Mouse (Mus musculus) forebrain, embryonic 10.5 days (tissue): Measurements from ENCODE around the gene Ccer2. TPM values are rescaled to one million over a fixed set of nuclear protein-coding genes. Genes with fewer than 3 reads are reported as not detected.
A peak's percentile ranks its signal among the peaks of the same experiment; 100 is the strongest.

Experiments
- DNase-seq: peaks from one replicate; pipeline ENCODE4 v3.0.0-alpha.2; 2017; ENCODE audit warnings: low spot score; ENCODE audit errors: extremely low spot score
- H3K27ac ChIP-seq: fragments of 300-500 bp; sonication (generic); 2 replicates; pipeline ENCODE4 v1.5.1; 2016; ENCODE audit warnings: mild to moderate bottlenecking
- H3K27me3 ChIP-seq: fragments of 300-500 bp; sonication (generic); 2 replicates; pipeline ENCODE4 v1.6.1; 2016; ENCODE audit warnings: mild to moderate bottlenecking; ENCODE audit not compliant: poor library complexity, severe bottlenecking
- H3K36me3 ChIP-seq: fragments of 300-500 bp; sonication (generic); replicated peaks from 2 replicates; pipeline ENCODE4 v1.6.1; 2016; ENCODE audit warnings: mild to moderate bottlenecking, moderate library complexity
- H3K4me1 ChIP-seq: fragments of 300-500 bp; sonication (generic); 2 replicates; pipeline ENCODE4 v1.6.1; 2016
- H3K4me3 ChIP-seq: fragments of 300-500 bp; sonication (generic); 2 replicates; pipeline ENCODE4 v1.5.1; 2016; ENCODE audit warnings: mild to moderate bottlenecking, moderate library complexity
- H3K9me3 ChIP-seq: fragments of 300-500 bp; sonication (generic); 2 replicates; pipeline ENCODE4 v1.6.1; 2016; ENCODE audit warnings: mild to moderate bottlenecking, moderate library complexity
- WGBS: fragments of 180-500 bp; shearing (Covaris S2); methylation state at CpG from one replicate; pipeline ENCODE4 v1.1.7; 2016; 5-methylcytosine and 5-hydroxymethylcytosine counted together
- polyA plus RNA-seq: library from polyadenylated mRNA; unstranded; fragments of >200 nt; fragmentation: Nextera tagmentation; extraction: Ambion mirVana; gene quantifications from 2 replicates; pipeline ENCODE4 v1.2.1, GENCODE M21; 2016

Ccer2 gene
- polyA plus RNA-seq, 1 experiment from 2014 or later: not detected

- H3K4me1 ChIP-seq: peaks cover 49% of the 10 kb centered on the region
Observed at GRCm38 (mm10) chr7:28801451-28801850, 45.5 kb downstream of the Ccer2 start.

GRCm38 (mm10) chr7:28801901-28802670 lies 46.1 kb downstream of the Ccer2 start:
- H3K4me1 ChIP-seq: peaks cover 47% of the 10 kb centered on the region
- H3K36me3 ChIP-seq: no peaks in the 10 kb centered on the region
- H3K27ac ChIP-seq: peak overlapping the region; percentile 85
- peak overlapping the region; percentile 22; the same call in 1 of the 2 replicates for H3K4me3 ChIP-seq
- H3K27me3 ChIP-seq: no peaks in the 10 kb centered on the region
- DNase-seq: no peak
- WGBS: 39% methylated on average over 10 of the region's 10 CpGs
- no peaks in the 10 kb centered on the region for H3K9me3 ChIP-seq

More at GRCm38 (mm10) chr7:28801451-28801850, 45.5 kb downstream of the Ccer2 start:
- DNase-seq: no peak
- Histone ChIP-seq H3K4me3 (no peak overlapping the region), H3K27ac (0 out of 2 replicates have a peak overlapping the region, but pooled peaks have one; percentile 85), H3K36me3 (no peaks in the 10 kb centered on the region), H3K27me3 (no peaks in the 10 kb centered on the region), H3K9me3 (no peaks in the 10 kb centered on the region)
- WGBS: 86% methylated on average over 3 of the region's 3 CpGs

DNA sequence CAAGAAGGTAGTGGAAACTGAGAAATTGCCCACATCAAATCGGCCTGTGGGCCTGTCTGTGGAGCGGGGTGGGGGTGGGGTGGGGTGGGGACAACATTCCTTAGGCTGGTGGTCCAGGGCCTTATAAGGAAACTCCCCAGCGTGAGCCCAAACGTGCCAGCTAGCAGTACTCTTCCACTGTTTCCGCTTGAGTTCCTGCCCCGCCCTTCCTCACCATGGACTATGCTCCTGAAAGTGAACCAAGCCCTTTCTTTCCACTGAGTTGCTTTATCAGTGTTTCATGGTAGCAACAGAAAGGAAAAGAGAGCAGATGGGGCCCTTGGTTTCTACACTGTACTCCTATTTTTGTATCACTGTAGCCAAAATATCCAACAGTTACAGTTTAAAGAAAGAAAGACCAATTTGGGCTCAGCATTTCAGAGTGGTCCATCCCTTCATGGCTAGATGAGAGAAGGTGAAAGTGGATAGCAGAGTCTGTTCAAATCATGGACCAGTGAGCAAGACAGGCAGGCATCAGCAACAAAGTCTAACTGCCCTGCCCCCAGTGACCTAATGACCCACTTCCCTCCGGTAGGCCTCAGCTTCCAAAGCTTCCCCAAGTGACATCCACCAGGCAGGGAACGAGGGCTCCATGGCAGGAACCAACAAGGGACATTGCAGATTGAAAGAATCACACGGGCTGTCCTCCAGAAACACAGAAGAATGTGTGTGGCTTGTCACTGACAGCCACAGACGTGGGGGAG lies 47.0 kb downstream of the Ccer2 start:
- Histone ChIP-seq H3K27me3 (no peaks in the 10 kb centered on the region), H3K27ac (peak overlapping the region; percentile 85), H3K9me3 (no peaks in the 10 kb centered on the region), H3K36me3 (no peaks in the 10 kb centered on the region), H3K4me3 (peak overlapping the region; percentile 22), H3K4me1 (peaks cover 56% of the 10 kb centered on the region)
- DNase-seq: peak; percentile 59
- WGBS: 6% methylated on average over 10 of the region's 10 CpGs

- Histone ChIP-seq H3K4me3 (0 out of 2 replicates have a peak overlapping the region, but pooled peaks have one; percentile 22), H3K27ac (peak overlapping the region; percentile 85), H3K36me3 (no peaks in the 10 kb centered on the region), H3K9me3 (no peaks in the 10 kb centered on the region), H3K4me1 (peaks cover 62% of the 10 kb centered on the region), H3K27me3 (no peaks in the 10 kb centered on the region)
- WGBS: 80% methylated on average over 4 of the region's 4 CpGs
- DNase-seq: no peak
Observed at GRCm38 (mm10) chr7:28803756-28804155, 47.8 kb downstream of the Ccer2 start.

- no peaks in the 10 kb centered on the region for H3K9me3 ChIP-seq
- H3K27ac ChIP-seq: no peak overlapping the region
- H3K27me3 ChIP-seq: no peaks in the 10 kb centered on the region
- no peak overlapping the region for H3K4me3 ChIP-seq
- no peak for DNase-seq
- H3K4me1 ChIP-seq: peaks cover 64% of the 10 kb centered on the region
- peaks cover 3% of the 10 kb centered on the region for H3K36me3 ChIP-seq
- WGBS: 90% methylated on average over 4 of the region's 4 CpGs
Observed at GRCm38 (mm10) chr7:28806869-28807268, 50.9 kb downstream of the Ccer2 start.

- peaks cover 64% of the 10 kb centered on the region for H3K4me1 ChIP-seq
- H3K4me3 ChIP-seq: peak overlapping the region; percentile 93
- peaks cover 12% of the 10 kb centered on the region for H3K36me3 ChIP-seq
Observed at GRCm38 (mm10) chr7:28807641-28808220, 51.8 kb downstream of the Ccer2 start.

DNA sequence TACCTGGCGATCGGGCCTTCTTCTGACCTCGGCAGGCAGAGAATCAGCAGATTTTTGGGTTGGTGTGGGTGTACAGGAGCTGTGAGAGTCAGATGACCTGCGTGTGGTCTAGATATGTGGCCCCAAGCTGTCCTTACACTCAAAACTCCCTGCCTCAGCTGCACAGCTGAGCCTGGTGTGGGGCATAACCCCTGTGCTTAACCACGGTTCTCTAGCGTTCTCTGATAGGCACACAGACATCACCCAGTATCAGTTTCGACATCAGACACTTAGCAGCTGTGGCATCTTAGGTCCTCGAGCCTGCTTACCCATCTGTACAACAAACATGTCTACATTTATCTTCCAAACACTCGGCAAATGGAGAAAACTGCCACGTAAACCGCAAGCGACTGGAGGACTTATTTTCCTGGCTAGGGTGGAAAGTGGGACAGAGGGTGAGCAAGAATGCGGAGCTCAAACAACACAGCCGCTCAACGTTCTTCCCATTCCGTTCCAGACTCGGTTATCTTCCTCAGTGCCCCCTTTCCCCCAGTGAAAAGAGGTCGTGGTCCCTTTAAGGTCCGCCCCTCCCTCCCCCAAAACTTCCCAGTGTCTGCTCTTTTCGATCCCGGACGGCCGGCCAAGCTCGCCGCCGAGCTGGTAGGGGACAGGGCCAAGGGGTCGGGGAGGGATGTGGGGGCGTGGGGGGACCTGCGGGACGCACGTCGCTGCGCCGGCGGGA lies 52.4 kb downstream of the Ccer2 start, which contains the start of gene Hnrnpl:
Gene Hnrnpl (plus strand): TSS at position 321 of the 721 bp plus-strand sequence.
- peaks cover 18% of the 10 kb centered on the region for H3K36me3 ChIP-seq
- H3K4me1 ChIP-seq: peaks cover 64% of the 10 kb centered on the region
- H3K27me3 ChIP-seq: no peaks in the 10 kb centered on the region
- H3K9me3 ChIP-seq: no peaks in the 10 kb centered on the region
- no peak for DNase-seq
- peak within 1 kb of the TSS; percentile 93 for H3K4me3 ChIP-seq
- WGBS: 4% methylated on average over 35 of the region's 35 CpGs
- peak within 1 kb of the TSS; percentile 100 for H3K27ac ChIP-seq

More at GRCm38 (mm10) chr7:28807641-28808220, 51.8 kb downstream of the Ccer2 start:
- H3K9me3 ChIP-seq: no peaks in the 10 kb centered on the region
- 26% methylated on average over 7 of the region's 8 CpGs for WGBS
- peak overlapping the region; percentile 100 for H3K27ac ChIP-seq
- no peak for DNase-seq
- H3K27me3 ChIP-seq: no peaks in the 10 kb centered on the region

Other genes starting within 250 kb of the Ccer2 start
- not detected in 2 replicates for gene Ifnl2, start 245.7 kb upstream of the Ccer2 start, polyA plus RNA-seq
- gene Ifnl3, start 233.3 kb upstream of the Ccer2 start, polyA plus RNA-seq: not detected in 2 replicates
- gene Sycn, start 215.3 kb upstream of the Ccer2 start, polyA plus RNA-seq: not detected in 2 replicates
- gene Nccrp1, start 208.9 kb upstream of the Ccer2 start, polyA plus RNA-seq: not detected in 2 replicates
- gene Samd4b, start 158.0 kb upstream of the Ccer2 start, polyA plus RNA-seq: 29.9 and 30.7 TPM in 2 replicates
- gene Pak4, start 158.0 kb upstream of the Ccer2 start, polyA plus RNA-seq: 66.0 and 69.9 TPM in 2 replicates
- not detected in 2 replicates for gene Acp7, start 124.8 kb upstream of the Ccer2 start, polyA plus RNA-seq
- 6.2 and 6.4 TPM in 2 replicates for gene Fbxo27, start 63.3 kb upstream of the Ccer2 start, polyA plus RNA-seq
- gene Fbxo17, start 39.4 kb upstream of the Ccer2 start, polyA plus RNA-seq: 10.7 and 13.9 TPM in 2 replicates
- gene Mrps12, start 14.4 kb upstream of the Ccer2 start, polyA plus RNA-seq: 156 and 161 TPM in 2 replicates
- gene Sars2, start 14.2 kb upstream of the Ccer2 start, polyA plus RNA-seq: 40.7 and 43.4 TPM in 2 replicates
- gene Sirt2, start 10.6 kb downstream of the Ccer2 start, polyA plus RNA-seq: 60.8 and 63.5 TPM in 2 replicates
- 56.6 and 57.6 TPM in 2 replicates for gene Nfkbib, start 11.3 kb downstream of the Ccer2 start, polyA plus RNA-seq
- gene Rinl, start 32.8 kb downstream of the Ccer2 start, polyA plus RNA-seq: 3.4 and 3.8 TPM in 2 replicates
- gene Hnrnpl, start 52.4 kb downstream of the Ccer2 start, polyA plus RNA-seq: 325 and 336 TPM in 2 replicates
- 68.5 and 72.0 TPM in 2 replicates for gene Ech1, start 69.0 kb downstream of the Ccer2 start, polyA plus RNA-seq
- gene Lgals4, start 77.7 kb downstream of the Ccer2 start, polyA plus RNA-seq: 2.9 and 3.1 TPM in 2 replicates
- gene Lgals7, start 107.7 kb downstream of the Ccer2 start, polyA plus RNA-seq: 0.26 and 0.42 TPM in 2 replicates
- gene Capn12, start 125.2 kb downstream of the Ccer2 start, polyA plus RNA-seq: 0.21 and 0.43 TPM in 2 replicates
- gene Actn4, start 206.2 kb downstream of the Ccer2 start, polyA plus RNA-seq: 235 and 255 TPM in 2 replicates
- gene Eif3k, start 225.7 kb downstream of the Ccer2 start, polyA plus RNA-seq: 415 and 425 TPM in 2 replicates
- gene Map4k1, start 225.9 kb downstream of the Ccer2 start, polyA plus RNA-seq: 10.2 and 13.4 TPM in 2 replicates